Mouse (Mus musculus) olfactory bulb, adult 2 months (tissue): ENCODE results near the gene Dhx16. TPM values are rescaled to one million over a fixed set of nuclear protein-coding genes. Genes with fewer than 3 reads are reported as not detected.
A peak's percentile ranks its signal among the peaks of the same experiment; 100 is the strongest.

ENCODE experiments used
- H3K27ac ChIP-seq: fragments of 200-500 bp; 2 replicates; pipeline ENCODE4 v1.5.1; 2012; ENCODE audit warnings: low read depth, low read length; ENCODE audit not compliant: insufficient read depth
- H3K4me1 ChIP-seq: fragments of 200-500 bp; 2 replicates; pipeline ENCODE4 v1.6.1; 2012; ENCODE audit warnings: low read length; ENCODE audit not compliant: control insufficient read depth, insufficient read depth
- H3K4me3 ChIP-seq: fragments of 200-500 bp; 2 replicates; pipeline ENCODE4 v1.5.1; 2012; ENCODE audit warnings: mild to moderate bottlenecking, low read depth, low read length, moderate library complexity; ENCODE audit not compliant: insufficient read depth
- CTCF ChIP-seq: fragments of 200-500 bp; IDR thresholded peaks from 2 replicates; pipeline ENCODE4 v1.5.1; 2012; ENCODE audit warnings: low read depth, mild to moderate bottlenecking, low read length, moderate library complexity; ENCODE audit not compliant: insufficient read depth
- POLR2A ChIP-seq: fragments of 200-500 bp; IDR thresholded peaks from 2 replicates; pipeline ENCODE4 v1.6.1; 2012; ENCODE audit warnings: mild to moderate bottlenecking, low read depth, low read length, moderate library complexity; ENCODE audit not compliant: insufficient read depth
- WGBS: fragments of 180-500 bp; shearing (Covaris S2); methylation state at CpG from one replicate; pipeline ENCODE4 v1.1.7; 2018; 5-methylcytosine and 5-hydroxymethylcytosine counted together
- polyA plus RNA-seq: library from polyadenylated mRNA; stranded (reverse); fragments of >200 nt; gene quantifications from 2 replicates; pipeline ENCODE4 v1.2.4, GENCODE M21; 2012; ENCODE audit warnings: low replicate concordance; ENCODE audit not compliant: missing spikeins, insufficient read depth, insufficient read length

The Dhx16 gene
- polyA plus RNA-seq, 1 experiment = not detected

DNA sequence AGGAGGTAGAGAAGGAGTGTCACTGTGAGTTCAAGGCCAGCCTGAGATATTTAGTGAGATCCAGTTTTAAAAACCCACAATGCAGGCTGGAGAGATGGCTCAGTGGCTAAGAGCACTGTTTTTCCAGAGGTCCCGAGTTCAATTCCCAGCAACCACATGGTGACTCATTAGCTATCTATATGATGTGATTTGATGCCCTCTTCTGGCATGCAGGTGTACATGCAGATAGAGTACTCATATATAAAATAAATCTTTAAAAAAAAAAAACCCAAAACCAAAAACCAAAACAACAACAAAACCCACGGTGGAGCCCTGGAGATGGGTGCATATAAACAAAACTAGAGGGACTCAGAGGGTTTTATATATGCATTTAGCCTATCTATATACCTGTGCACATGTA is 28.0 kb downstream of the Dhx16 start:
- TF ChIP-seq POLR2A = no peak
- TF ChIP-seq CTCF = no peak
- WGBS = 65% methylated on average over 2 of the region's 2 CpGs

DNA sequence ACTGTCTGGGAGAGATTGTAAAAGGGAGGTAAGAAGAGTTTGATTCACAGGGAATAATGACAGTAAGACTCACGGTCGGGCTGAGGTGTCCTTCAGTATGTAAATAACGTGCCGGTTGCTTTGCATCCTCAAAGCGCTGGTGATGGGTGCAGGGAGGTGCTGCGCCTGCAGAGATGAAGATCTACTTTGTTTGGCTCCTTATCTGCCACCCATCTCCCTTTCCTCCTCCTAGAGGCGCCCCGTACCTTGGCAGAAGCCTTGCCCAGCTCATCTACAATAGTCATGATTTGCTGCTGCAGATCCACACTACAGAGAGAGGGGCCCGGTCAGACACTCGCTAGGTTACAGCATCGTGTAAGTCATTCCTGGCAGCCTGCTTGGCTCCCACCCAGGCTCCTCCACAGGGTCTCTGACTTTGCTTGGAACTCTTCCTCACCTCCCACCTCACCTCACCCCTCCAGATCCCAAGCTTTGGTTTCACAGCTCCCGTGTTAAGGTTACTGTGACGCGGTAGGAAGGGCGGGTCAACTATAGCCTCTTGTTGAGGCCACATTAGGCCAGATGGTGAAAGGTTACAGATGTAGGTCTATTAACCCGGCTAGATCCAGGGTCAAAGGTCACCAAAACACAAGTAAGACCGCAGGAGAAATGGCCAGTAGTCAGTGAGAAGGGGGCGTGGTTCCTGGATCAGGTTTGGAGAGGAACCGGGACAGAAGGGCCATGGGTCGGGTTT is 29.7 kb downstream of the Dhx16 start:
- Histone ChIP-seq H3K4me1 (peaks cover 12% of the 10 kb centered on the region), H3K4me3 (peak overlapping the region; percentile 80), H3K27ac (peak overlapping the region; percentile 65; the same call in 1 of the 2 replicates)
- 14% methylated on average over 20 of the region's 20 CpGs for WGBS
- no peak for TF ChIP-seq CTCF
- TF ChIP-seq POLR2A = no peak

More for the DNA sequence above, 28.0 kb downstream of the Dhx16 start:
- Histone ChIP-seq H3K4me3 (no peak overlapping the region), H3K27ac (no peak overlapping the region), H3K4me1 (peaks cover 12% of the 10 kb centered on the region)

- WGBS = 2% methylated on average over 25 of the region's 25 CpGs
- peak within 1 kb of the TSS; percentile 80 for H3K4me3 ChIP-seq
Measured at GRCm38 (mm10) chr17:35909919-35910369, 30.3 kb downstream of the Dhx16 start, which contains the start of gene Atat1. Gene Atat1 (minus strand): TSS chr17:35910075.

DNA sequence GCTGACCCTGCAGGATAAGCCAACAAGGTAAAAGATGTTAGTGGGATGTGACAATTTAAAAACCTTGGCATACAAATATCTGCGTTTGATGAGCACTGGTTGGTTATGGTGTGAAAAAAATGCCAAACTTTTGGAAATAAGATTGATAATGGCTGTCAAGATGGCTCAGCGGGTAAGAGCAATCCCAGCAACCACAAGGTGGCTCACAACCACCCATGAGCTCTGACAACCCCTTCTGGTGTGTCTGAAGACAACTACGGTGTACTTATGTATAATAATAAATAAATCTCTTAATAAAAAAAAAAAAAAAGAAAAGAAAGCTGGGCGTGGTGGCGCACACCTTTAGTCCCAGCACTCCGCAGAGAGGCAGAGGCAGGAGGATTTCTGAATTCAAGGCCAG is 35.4 kb downstream of the Dhx16 start:
- no peak overlapping the region for H3K4me3 ChIP-seq
- 82% methylated on average over 6 of the region's 6 CpGs for WGBS
- TF ChIP-seq CTCF = no peak
- TF ChIP-seq POLR2A = no peak
- peaks cover 9% of the 10 kb centered on the region for H3K4me1 ChIP-seq
- no peak overlapping the region for H3K27ac ChIP-seq

More at GRCm38 (mm10) chr17:35909919-35910369, 30.3 kb downstream of the Dhx16 start, which contains the start of gene Atat1:
- Histone ChIP-seq H3K4me1 (peaks cover 12% of the 10 kb centered on the region), H3K27ac (peak within 1 kb of the TSS; percentile 81)
- TF ChIP-seq POLR2A (peak; percentile 72), CTCF (no peak)

DNA sequence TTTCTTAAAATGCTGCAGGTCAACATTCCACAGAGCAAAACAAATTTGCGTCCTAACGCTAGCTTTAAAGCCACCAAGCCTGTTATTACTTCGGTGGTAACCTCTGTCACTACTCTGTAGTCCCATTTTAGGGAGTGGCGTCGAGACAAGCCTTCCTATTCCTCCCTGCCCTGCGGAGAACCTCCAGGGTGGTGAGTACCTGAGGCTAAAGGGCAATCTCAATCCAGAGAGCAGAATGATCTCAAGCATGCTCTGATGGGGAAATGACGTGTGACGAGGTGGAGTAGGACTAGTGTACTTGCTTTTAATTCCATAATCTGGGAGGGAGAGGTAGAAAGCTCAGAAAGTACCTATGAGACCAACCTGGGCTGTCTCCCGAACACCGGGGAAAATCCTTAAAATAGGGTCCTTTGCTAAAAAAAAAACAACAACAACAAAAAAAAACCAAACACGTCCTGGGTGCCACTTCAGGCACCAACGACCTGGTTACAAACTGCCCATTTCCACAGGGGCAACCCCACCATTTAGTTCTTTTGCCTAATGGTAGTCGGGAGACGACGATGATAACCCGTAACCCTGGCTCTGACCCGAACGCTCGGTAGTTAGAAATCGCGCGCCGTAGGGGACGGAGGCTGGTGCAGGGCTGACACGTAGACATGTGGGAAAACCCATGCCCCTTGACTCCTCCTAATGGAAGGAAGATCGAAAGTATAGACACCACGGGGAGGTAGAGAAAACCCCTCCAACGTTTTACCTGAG is 36.1 kb downstream of the Dhx16 start:
- Histone ChIP-seq H3K4me1 (peaks cover 7% of the 10 kb centered on the region), H3K27ac (peak overlapping the region; percentile 7), H3K4me3 (peak overlapping the region; percentile 70)
- WGBS = 2% methylated on average over 28 of the region's 28 CpGs
- TF ChIP-seq CTCF = no peak
- TF ChIP-seq POLR2A = no peak; the same call in 1 of the 2 replicates

DNA sequence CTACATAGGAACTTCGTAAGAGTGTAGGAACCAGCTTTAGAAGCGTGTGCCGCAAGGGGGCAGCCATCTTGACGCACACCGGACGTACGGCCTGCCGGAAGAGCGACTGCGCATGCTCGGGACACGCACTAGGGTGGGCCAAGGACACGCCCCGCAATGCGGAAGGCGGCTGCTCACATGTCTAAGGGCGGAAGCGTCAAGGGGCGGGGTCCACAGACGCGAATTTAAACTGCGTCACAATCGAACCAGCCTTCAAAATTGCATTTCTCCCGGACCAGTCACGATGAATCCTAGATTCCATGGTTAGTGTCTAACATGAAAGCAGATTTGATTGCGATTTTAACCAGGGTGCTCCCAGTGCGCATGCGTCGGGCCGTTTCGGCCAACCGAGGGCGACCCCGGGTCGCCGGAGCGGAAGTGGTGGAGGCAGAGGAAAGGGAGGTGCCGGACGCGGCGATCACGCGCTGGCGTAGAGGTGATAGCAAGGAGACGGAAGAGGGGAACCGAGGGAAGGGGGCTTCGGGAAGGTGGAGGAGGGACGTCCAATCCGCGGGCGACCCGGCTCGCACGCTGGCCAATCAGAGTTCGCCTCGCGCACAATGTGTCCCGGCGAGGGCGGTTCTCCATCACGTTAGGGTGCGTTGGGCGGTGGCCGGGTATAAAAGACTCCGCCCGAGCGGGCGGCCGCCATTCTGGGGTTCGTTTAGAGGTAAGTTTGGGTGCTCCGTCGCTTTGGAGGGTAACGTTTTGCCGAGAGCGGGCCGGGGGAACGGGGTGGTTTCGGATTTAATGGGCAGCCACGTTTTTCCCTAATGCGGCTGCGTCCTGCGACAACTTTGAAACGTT is 36.9 kb downstream of the Dhx16 start, which contains the start of the genes Mrps18b and Ppp1r10:
Mrps18b (minus strand) TSS at position 93 of the 846 bp plus-strand sequence.
Ppp1r10 (plus strand) TSS at position 138 of the 846 bp plus-strand sequence.
- Histone ChIP-seq H3K4me3 (peak within 1 kb of the TSS; percentile 78), H3K4me1 (peaks cover 7% of the 10 kb centered on the region), H3K27ac (peak within 1 kb of the TSS; percentile 100)
- under 1% methylated on average over 83 of the region's 83 CpGs for WGBS
- TF ChIP-seq POLR2A (peak; percentile 100), CTCF (no peak; the same call in 1 of the 2 replicates)

DNA sequence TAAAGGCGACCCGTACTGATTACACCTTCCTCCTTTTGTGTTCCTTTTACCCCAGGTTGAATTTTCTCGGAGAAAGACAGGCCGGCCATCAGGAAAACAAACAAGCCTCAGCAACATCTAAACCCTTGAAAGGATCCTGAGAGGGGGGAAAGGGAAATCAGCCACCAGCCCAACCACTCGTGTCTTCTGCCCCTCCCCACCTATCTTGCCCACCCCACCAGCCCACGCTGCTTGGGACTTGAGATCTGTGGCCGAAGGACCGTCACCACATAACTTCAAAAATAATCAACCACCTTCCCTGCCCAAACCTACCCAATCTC is 37.5 kb downstream of the Dhx16 start:
- Histone ChIP-seq H3K4me1 (peaks cover 9% of the 10 kb centered on the region), H3K4me3 (peak overlapping the region; percentile 78), H3K27ac (peak overlapping the region; percentile 100)
- TF ChIP-seq POLR2A = no peak
- TF ChIP-seq CTCF = no peak
- WGBS = 0% methylated on average over 8 of the region's 8 CpGs
